Mouse (Mus musculus) kidney, adult 9 months (tissue): ENCODE measurements around the gene Calhm2.
"Not testable (repeated sequence)": the region's sequence is repeated elsewhere in the genome, so short reads cannot be mapped to it uniquely, and the experiment has no call there.

Experiments used
- DNase-seq: peaks from one replicate; pipeline ENCODE4 v3.0.0; 2022

Calhm2 gene

DNA sequence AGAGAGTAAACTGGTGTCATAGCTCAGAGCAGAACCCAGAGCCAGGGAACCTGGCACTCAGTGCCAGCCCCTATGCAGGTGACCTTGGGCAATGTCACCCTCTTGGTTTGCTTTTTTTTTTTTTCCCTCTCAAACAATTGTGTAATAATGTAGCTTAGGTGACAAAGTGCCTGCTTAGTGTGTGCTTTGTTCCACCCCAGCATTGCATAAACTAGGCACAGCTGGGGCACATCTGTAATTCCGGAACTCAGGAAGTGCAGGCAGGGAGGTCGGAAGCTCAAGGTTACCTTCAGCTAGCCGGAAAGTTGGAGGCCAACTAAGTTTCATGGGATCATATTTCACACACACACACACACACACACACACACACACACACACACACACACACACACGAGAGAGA is 11.8 kb upstream of the Calhm2 start:
- peak; percentile 20 for DNase-seq

DNA sequence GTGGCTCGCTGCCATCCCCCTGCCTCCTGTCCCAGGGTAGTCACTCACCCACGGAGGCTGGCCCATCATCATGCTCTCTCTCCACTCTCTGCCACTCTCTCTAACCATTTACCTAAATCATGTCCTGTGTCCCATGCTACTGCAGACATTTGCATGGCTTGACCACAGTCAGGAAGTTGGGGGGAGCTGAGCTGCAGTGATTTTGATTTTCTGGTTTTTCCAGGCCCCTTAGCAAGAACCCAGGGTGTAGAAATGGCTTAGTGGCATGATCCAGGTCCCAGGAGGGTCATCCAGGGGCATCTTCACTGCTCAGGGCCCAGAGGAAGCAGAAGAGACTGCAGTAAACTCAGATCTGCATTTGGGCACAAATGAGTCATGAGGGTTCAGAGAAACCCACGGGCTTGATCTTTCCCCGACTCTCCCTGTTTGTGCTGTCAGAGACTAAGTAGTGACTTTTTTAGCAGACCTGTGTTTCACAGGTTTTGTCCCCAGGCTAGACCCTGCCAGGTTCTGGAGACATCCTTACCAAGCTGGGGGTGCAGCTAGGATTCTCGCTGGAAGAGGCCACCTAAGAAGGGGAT is 10.3 kb upstream of the Calhm2 start:
- DNase-seq, result no peak

- no peak for DNase-seq
Observed at GRCm38 (mm10) chr19:47144154-47144553, 6.1 kb upstream of the Calhm2 start, which contains the start of gene Calhm1. Gene Calhm1 (minus strand): TSS chr19:47144254.

DNA sequence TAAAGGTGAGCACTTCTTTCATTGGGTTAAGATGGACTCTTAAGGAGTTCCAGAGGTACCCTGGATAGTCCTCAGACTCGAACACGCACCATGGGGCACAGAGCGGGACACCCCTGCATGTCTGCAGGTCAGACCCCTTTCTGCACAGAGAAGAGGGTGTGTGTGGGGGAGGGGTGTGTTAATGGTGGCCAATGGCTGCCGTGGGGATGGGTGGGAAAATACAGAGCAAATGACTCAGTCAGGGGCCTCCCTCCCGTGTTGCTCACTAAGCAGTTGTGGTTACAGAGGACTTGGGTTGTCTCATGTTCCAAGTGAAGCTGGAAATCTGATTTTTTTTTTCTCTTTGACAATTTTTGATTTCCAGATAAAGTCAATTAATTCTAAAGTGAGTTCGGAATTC is 4.3 kb upstream of the Calhm2 start:
- no peak for DNase-seq

DNA sequence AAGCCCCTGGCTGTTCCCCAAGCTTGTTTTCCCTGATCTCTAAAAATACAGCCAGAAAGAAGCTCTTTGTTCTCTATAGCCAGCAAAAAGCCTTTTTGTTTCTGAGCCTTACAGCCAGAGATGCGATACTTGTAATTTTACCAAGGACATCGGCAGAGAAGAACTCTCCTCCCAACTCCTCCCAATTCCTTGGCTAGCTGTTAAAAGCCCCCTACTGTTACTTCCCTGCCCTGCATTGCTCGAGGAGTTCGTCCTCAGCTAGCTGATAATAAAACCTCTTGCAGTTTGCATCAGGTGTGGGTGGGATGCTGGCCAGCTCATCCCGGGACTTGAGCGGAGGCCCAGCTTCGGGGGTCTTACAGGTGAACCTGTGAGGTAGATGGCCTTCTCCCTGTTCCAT is 1.5 kb upstream of the Calhm2 start:
- DNase-seq, result not testable (repeated sequence)

GRCm38 (mm10) chr19:47137051-47137581 is 978 bp downstream of the Calhm2 start:
- DNase-seq, result peak; percentile 39

DNA sequence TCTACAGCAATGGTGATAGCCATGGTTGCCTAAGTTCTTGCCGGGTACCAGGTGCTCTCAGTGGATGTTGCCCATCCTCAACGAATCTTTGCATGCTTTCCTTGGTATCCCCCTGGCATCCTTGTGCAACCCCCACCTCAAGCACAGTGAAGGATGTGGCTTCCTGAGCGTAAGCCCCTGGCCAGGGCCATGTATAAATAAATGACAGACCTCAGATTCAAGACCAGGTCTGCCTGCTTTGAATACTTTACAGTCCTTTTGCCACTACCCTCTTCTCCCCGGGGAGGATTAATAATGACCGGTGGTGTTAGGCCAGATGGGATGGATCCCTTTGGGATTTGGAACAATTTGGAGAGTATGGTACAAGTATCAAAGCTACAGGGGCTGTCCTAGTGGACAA is 1.9 kb downstream of the Calhm2 start:
- DNase-seq, result no peak

DNA sequence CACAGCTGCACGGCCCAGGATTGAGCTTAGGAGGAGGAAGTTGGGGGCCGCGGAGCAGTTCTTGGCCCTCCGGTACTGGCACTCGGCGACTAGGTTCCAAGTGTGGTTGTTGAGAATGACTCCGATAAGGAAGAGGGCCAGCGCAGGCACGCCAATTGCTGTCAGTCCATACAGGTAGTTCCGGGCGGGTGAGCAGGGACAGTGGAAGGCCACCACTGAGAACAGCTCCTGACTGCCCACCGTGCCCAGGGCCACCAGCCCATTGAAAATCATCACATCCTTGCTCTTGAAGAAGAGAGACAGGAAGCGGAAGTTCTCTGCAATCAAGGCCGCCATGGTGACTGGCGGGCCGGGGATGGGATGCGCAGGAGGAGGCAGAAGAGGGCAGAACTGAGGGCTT is 2.5 kb downstream of the Calhm2 start:
- no peak for DNase-seq

GRCm38 (mm10) chr19:47133161-47133560 is 4.9 kb downstream of the Calhm2 start:
- no peak for DNase-seq

GRCm38 (mm10) chr19:47130551-47131125 is 7.5 kb downstream of the Calhm2 start:
- DNase-seq, result no peak

DNA sequence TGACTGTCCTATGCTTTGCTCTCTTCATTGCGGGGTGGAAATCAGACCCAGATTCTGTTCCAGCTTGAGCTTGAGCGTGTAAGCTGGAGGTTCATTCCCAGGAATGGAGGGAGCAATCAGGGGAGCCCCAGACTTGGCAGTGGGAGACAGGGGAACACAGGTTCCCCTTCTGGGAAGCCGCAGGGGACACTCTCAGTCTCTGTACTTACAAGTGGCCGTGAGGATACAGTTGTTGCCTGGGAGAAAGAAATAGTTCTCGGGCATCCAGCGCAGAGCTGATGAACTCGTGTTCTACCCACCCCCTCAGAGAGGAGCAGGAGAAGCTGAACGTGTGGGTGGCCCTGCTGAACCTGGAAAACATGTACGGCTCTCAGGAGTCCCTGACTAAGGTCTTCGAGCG is 9.3 kb downstream of the Calhm2 start:
- DNase-seq, result no peak

- DNase-seq, result no peak
Observed at GRCm38 (mm10) chr19:47128164-47128563, 9.9 kb downstream of the Calhm2 start.

GRCm38 (mm10) chr19:47122802-47123201 is 15.3 kb downstream of the Calhm2 start:
- peak; percentile 19 for DNase-seq

GRCm38 (mm10) chr19:47121054-47121453 is 17.0 kb downstream of the Calhm2 start:
- peak; percentile 33 for DNase-seq

- no peak for DNase-seq
Observed at GRCm38 (mm10) chr19:47118634-47119033, 19.5 kb downstream of the Calhm2 start.

DNA sequence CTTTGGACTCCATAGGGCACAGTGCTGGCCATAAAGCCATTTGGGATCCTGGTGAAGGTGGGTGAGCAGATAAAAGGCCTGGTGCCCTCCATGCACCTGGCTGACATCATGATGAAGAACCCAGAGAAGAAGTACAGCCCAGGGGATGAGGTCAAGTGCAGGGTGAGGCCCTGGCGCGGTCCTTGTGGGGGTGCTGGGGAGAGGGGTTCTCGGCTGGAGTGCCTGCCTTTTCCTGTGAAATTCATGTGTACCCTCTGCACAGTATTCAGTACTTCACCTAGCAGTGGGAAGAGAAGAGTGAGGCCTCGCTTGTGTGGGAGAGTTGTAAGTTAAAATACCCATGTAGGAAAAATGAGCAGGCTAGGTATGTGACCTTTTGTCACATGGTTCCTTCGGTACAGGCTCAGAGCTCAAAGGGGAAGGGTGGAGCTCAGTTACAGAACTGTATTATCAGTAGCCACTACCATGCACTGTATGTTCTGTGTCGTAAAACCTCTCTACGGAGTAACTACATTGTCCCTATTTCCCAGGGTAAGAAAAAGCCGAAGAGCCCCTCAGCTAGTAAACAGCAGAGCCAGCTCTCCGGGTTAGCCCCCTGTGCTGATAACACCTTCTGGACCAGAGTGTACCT is 33.3 kb downstream of the Calhm2 start:
- no peak for DNase-seq

- no peak for DNase-seq
Observed at GRCm38 (mm10) chr19:47101080-47101479, 37.0 kb downstream of the Calhm2 start.

DNA sequence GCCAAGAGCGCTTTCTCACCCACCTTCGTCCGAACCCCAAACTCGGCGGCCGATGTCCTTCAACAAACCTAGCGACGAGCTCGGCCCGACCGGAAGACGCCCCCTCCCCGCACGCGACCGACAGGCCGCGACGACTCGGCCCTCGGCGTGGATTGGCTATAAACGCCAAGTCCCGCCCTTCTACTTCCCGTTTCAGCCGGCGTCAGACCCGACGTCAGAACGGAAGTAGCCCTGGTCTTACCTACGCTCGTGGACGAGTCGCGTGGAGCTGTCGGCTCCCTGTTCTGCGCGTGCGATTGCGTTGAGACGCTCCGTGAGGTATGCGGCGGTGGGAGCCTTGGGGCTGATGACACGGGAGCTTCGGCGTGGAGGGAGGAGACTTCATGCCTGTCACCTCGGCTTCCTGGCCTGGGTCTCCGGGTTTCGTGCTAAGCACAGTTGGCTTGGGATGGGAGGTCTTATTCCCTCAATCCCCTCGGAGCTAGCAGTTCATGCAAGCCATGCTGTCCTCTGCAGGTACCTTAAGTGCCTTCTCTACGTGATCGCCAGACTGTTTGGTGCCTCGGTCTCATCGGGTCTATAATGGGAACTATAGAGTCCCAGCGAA is 47.4 kb downstream of the Calhm2 start, which contains the start of the genes Usmg5 and Pdcd11:
Gene Usmg5, minus strand, starts transcription at position 98 of the 607 bp plus-strand sequence.
Gene Pdcd11, plus strand, starts transcription at position 219 of the 607 bp plus-strand sequence.
- DNase-seq, result peak; percentile 96

DNA sequence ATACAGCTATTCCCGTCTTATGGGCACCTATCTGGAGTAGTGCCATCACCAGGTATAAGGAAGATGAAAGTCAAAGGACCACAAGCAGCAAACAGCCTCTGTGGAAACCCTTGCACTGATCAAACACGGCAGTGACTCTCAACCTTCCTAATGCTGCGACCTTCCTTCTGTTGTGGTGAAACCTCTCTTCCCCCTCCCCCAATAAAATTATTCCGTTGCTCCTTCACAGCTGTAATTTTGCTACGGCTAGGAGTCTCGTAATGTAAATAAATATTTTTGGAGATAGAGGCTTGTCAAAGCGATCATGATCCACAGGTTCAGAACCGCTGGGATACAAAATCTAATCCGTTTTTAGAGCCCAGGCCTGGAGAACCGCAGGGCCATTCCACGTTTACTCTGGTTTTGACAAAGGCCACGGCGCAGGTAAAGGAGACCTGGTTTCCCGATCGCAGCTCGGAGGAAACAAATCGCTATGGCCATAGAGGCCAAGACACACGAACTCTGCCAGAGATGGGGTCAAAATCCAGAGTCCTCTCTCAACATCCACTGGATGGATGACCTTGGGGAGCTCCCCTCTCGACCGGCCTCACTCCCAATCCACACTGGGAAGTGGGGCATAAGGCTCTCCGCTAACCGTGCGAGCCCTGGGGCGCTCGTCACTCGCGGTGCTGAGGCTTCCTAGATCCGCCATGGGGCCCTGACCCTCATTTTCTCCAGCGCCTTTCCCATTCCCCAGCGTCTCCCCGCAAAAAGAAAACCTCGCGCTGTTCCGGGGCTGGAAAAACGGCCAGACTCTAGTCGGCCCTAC is 48.2 kb downstream of the Calhm2 start:
- peak; percentile 65 for DNase-seq

DNA sequence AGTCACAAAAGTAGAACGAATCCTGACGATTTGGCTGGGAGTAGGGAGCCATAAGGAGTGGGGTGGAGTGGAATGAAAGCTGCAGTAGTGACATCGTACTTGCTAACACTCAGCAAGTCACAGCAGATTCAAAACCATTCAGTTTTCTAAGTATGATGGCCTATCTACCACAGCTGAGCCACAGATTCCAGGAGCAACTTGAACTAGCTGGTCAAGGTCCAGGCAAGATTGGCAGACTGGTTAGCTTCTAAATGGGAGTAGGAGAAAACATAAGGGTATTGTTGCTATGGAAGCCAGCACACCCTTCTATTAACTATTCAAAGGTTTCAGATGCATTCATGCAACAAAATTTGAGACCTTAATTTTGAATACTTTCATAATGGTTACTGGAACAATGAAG is 49.9 kb downstream of the Calhm2 start:
- peak; percentile 71 for DNase-seq

DNA sequence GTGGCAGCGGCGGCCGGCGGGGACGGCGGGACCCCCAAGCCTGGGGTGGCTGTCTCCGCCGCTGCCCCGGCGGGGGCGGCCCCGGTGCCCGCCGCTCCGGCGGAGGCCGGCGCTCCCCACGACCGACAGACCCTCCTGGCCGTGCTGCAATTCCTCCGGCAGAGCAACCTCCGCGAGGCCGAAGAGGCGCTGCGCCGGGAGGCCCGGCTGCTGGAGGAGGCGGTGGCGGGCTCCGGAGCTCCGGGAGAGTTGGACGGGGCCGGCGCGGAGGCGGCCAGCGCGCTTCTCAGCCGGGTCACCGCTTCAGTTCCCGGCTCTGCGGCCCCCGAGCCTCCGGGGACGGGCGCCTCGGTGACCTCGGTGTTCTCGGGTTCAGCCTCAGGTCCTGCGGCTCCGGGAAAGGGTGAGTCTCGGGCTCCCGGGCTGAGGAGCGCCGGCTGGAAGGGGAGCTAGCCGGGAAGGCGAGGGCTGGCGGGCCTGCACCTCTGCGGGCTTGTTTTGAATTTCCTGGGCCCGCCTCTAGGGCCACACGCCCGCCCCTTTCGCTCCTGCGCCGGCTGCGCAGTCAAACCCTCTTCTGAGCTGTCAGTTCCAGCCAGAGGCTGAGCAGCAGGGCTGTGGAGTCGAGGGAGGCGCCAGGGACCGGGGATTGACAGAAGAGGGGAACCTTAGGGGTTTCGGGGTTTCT is 70.0 kb downstream of the Calhm2 start:
- DNase-seq, result peak; percentile 88
